Mouse (Mus musculus) bone marrow, adult 2 months (tissue): ENCODE measurements around the gene Pde3a. TPM values are rescaled to one million over a fixed set of nuclear protein-coding genes. Genes with fewer than 3 reads are reported as not detected.

ENCODE experiments used
- H3K27ac ChIP-seq: fragments of 200-500 bp; 2 replicates; pipeline ENCODE4 v1.5.1; 2012; ENCODE audit warnings: low read depth, mild to moderate bottlenecking, control low read depth, inconsistent platforms, low read length; ENCODE audit not compliant: control insufficient read depth, poor library complexity, insufficient read depth
- H3K4me1 ChIP-seq: fragments of 200-500 bp; 2 replicates; pipeline ENCODE4 v1.6.1; 2011; ENCODE audit warnings: low read length; ENCODE audit not compliant: control insufficient read depth, insufficient read depth
- H3K4me3 ChIP-seq: fragments of 200-500 bp; replicated peaks from 2 replicates; pipeline ENCODE3; 2011; ENCODE audit warnings: mild to moderate bottlenecking, low read depth, low read length, control low read depth; ENCODE audit not compliant: control insufficient read depth
- CTCF ChIP-seq: fragments of 200-500 bp; IDR thresholded peaks from 2 replicates; pipeline ENCODE4 v1.5.1; 2011; ENCODE audit warnings: low read length, control low read depth; ENCODE audit not compliant: control insufficient read depth, insufficient read depth
- POLR2A ChIP-seq: fragments of 200-500 bp; IDR thresholded peaks from 2 replicates; pipeline ENCODE4 v1.6.1; 2011; ENCODE audit warnings: low read depth, mild to moderate bottlenecking, control low read depth, low read length, borderline replicate concordance; ENCODE audit not compliant: control insufficient read depth
- WGBS: fragments of 180-500 bp; shearing (Covaris S2); methylation state at CpG from one replicate; pipeline ENCODE4 v1.1.7; 2018; 5-methylcytosine and 5-hydroxymethylcytosine counted together
- polyA plus RNA-seq: library from polyadenylated mRNA; stranded (reverse); fragments of >200 nt; gene quantifications from 2 replicates; pipeline ENCODE4 v1.2.4, GENCODE M21; 2011; ENCODE audit warnings: low replicate concordance; ENCODE audit not compliant: missing spikeins, insufficient read depth, insufficient read length

Pde3a gene
- polyA plus RNA-seq, 1 experiment: 3.1 TPM

DNA sequence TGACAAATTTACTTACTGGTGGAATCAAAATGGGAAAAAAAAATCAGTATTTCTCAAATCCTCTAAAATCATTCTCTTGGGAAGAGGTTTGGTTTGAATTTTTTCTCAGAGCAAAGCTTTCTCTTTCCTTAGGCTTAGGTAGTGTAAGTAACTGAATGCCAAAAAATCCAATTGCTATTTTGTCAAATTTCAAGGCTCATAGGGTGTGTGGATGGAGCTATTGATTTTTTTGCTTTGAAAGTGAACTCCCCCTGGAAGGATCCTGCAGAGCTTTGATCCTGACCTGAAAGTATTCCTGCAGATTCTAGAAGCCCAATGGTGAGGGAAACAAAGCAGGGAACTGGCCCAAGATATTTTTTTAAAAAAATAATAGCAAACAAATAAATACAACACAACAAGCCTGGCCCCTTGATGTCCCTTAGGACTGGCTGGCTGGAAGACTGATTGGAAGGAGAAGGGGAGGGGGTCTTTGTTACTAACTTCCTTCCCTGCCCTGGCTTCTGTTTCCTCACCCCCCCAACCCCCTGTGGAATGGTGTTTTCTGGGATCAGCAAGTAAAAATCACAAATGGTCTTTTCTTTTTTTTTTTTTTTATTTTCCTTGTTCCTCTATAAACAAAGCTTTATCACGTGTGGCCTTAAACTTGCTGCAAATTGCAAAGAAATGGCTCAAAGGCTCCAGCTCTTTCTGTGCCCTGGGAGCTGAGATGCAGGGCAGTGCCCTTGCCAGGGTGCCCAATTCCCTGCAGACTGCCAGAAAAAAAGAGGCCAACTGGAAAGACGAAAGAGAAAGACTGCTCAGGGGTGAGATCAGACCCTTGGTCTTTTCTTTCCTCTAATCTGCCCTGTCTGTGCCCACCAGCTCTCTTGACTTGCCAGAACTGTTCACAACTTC, 274.9 kb downstream of the Pde3a start, which contains the start of gene Slco1c1:
Slco1c1 (plus strand) TSS at position 622 of the 894 bp plus-strand sequence.
- no peaks in the 10 kb centered on the region for H3K4me1 ChIP-seq
- TF ChIP-seq POLR2A (no peak), CTCF (no peak)
- H3K27ac ChIP-seq: no peak within 1 kb of the TSS
- 55% methylated on average over 2 of the region's 2 CpGs for WGBS
- H3K4me3 ChIP-seq: no peak within 1 kb of the TSS

DNA sequence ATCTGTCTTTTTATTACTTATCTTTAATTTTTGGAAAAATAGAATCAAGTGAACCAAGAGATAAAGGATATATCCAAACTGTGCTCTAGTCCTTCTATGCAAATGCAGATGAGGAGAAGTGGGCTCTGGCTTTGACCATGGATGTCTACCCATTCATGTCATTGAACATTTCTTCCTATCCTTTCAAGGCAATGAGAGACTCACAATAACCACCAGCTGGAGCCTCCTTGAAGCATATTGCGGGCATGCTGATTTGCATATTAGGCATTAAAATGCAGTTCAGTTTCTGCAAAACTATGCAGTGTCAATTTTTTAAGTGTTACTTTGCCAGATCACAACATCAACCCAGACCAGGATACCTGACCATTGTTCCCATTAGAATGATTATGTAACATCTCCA, 276.7 kb downstream of the Pde3a start:
- no peaks in the 10 kb centered on the region for H3K4me1 ChIP-seq
- TF ChIP-seq POLR2A (no peak), CTCF (no peak)
- 85% methylated on average over 1 of the region's 1 CpGs for WGBS
- H3K4me3 ChIP-seq: no peak overlapping the region
- no peak overlapping the region for H3K27ac ChIP-seq

- no peak overlapping the region for H3K4me3 ChIP-seq
- TF ChIP-seq CTCF (no peak), POLR2A (no peak)
- no peak overlapping the region for H3K27ac ChIP-seq
- H3K4me1 ChIP-seq: no peaks in the 10 kb centered on the region
- 84% methylated on average over 6 of the region's 6 CpGs for WGBS
Measured at GRCm38 (mm10) chr6:141530865-141531264, 281.8 kb downstream of the Pde3a start.

- no peak overlapping the region for H3K27ac ChIP-seq
- H3K4me3 ChIP-seq: no peak overlapping the region
- no peak for TF ChIP-seq CTCF
- TF ChIP-seq POLR2A: no peak
- 43% methylated on average over 3 of the region's 3 CpGs for WGBS
- H3K4me1 ChIP-seq: no peaks in the 10 kb centered on the region
Measured at GRCm38 (mm10) chr6:141537298-141537697, 288.2 kb downstream of the Pde3a start.

- no peak overlapping the region for H3K27ac ChIP-seq
- whole genome bisulfite sequencing: 51% methylated on average over 1 of the region's 1 CpGs
- H3K4me1 ChIP-seq: no peaks in the 10 kb centered on the region
- no peak overlapping the region for H3K4me3 ChIP-seq
- TF ChIP-seq CTCF (no peak), POLR2A (no peak)
Measured at GRCm38 (mm10) chr6:141541136-141541535, 292.1 kb downstream of the Pde3a start.

- no peaks in the 10 kb centered on the region for H3K4me1 ChIP-seq
- no peak overlapping the region for H3K4me3 ChIP-seq
- TF ChIP-seq CTCF: no peak
- TF ChIP-seq POLR2A: no peak
- 80% methylated on average over 7 of the region's 7 CpGs for WGBS
- H3K27ac ChIP-seq: no peak overlapping the region
Measured at GRCm38 (mm10) chr6:141543344-141543743, 294.3 kb downstream of the Pde3a start.
